Mouse (Mus musculus) embryonic fibroblast, embryonic 13.5 days (primary cell): ENCODE measurements around the gene Anks1. TPM values are rescaled to one million over a fixed set of nuclear protein-coding genes. Genes with fewer than 3 reads are reported as not detected.
"Not testable (repeated sequence)": the region's sequence is repeated elsewhere in the genome, so short reads cannot be mapped to it uniquely, and the experiment has no call there.

Experiments
- H3K27ac ChIP-seq: 2 replicates; pipeline ENCODE4 v1.5.1; 2012; ENCODE audit warnings: low read length, control low read depth, inconsistent platforms; ENCODE audit not compliant: insufficient read depth
- H3K4me1 ChIP-seq: 2 replicates; pipeline ENCODE4 v1.6.1; 2011; ENCODE audit warnings: low read length; ENCODE audit not compliant: control insufficient read depth, insufficient read depth
- H3K4me3 ChIP-seq: 2 replicates; pipeline ENCODE4 v1.5.1; 2011; ENCODE audit warnings: mild to moderate bottlenecking, control low read depth, low read length; ENCODE audit not compliant: insufficient read depth
- CTCF ChIP-seq: IDR thresholded peaks from 2 replicates; pipeline ENCODE4 v1.5.1; 2011; ENCODE audit warnings: mild to moderate bottlenecking, control low read depth, low read length, moderate library complexity, borderline replicate concordance; ENCODE audit not compliant: insufficient read depth
- POLR2A ChIP-seq: IDR thresholded peaks from 2 replicates; pipeline ENCODE4 v1.6.1; 2011; ENCODE audit warnings: low read depth, mild to moderate bottlenecking, control low read depth, low read length, moderate library complexity
- polyA plus RNA-seq: library from polyadenylated mRNA; stranded (reverse); fragments of >200 nt; gene quantifications from 2 replicates; pipeline ENCODE4 v1.2.4, GENCODE M21; 2011; ENCODE audit warnings: low read depth; ENCODE audit not compliant: missing spikeins, insufficient read length

The Anks1 gene
- polyA plus RNA-seq, 1 experiment, result 12.7 TPM

DNA sequence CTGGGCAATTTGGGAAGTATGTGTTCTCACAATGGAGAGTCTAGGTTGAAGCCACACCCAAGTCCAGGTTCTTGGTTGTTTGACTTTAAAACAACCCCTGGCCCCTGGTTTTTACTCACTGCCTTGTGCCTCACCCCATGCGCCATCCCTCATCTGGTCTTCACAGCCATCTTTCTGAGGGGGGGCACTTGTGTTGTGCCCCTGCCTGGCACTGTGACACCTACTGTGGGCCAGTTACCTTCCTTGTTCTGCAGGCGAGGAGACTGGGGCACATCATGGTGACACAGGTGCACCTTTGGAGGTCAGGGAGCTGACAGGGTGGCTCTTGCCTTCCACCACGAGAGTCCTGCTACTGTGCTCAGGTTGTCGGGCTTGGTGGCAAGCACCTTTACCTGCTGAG is 33.0 kb downstream of the Anks1 start:
- no peak for TF ChIP-seq CTCF
- TF ChIP-seq POLR2A, result no peak
- H3K4me3 ChIP-seq, result no peak overlapping the region
- H3K4me1 ChIP-seq, result peaks cover 20% of the 10 kb centered on the region
- no peak overlapping the region for H3K27ac ChIP-seq

DNA sequence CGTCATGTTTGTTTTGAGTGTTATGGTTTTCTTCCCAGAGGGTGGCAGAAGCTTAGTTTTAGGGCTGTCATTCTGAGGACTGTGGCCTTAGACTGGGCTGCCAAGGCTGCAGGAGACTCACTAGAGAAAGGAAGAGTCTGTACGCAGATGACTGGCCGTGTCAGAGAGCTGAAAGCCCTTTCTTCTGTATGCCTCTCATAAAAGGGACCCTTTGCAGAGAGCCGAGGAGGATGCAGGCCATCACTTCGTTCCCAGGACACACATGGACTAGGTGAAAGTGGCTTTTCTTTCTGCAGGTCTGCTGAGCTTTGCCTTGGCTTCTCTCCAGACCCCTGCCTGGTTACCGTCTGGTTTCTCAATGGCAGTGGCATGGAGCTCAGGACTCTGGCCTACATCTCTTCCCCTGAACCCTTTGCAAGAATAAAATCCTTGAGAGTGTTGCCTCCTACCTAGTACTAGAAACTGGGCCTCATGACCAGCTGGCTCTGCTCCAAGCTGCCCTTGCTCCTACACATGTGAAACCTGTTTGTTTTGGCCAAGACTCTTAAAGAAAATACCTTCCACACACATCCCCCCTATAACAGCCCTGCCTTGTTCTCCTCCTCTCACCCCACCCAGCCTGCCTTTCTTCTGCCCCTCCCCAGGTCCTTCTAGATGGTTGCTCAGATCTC is 36.6 kb downstream of the Anks1 start:
- TF ChIP-seq CTCF (no peak), POLR2A (no peak)
- peaks cover 8% of the 10 kb centered on the region for H3K4me1 ChIP-seq
- no peak overlapping the region for H3K27ac ChIP-seq
- no peak overlapping the region for H3K4me3 ChIP-seq

DNA sequence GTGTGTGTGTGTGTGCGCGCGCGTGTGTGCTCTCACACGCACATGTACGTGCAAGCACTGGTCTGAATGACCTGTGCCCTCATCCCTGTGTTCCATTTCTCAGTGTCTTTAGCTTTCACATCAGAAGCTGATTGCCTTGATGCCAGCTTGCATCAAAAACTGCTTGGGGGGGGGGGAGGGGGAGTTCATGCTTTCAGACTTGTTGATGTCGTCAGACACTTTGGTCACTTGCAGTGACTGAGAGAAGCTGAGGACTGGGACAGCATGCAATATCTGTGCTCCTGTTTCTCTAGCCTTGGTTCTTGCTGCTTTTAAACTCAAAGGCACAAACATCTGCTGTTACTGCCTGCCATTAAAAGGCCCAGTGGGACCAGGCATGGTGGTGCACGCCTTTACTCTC is 37.3 kb downstream of the Anks1 start:
- no peak overlapping the region for H3K27ac ChIP-seq
- H3K4me1 ChIP-seq, result peaks cover 8% of the 10 kb centered on the region
- TF ChIP-seq POLR2A (no peak), CTCF (no peak)
- H3K4me3 ChIP-seq, result no peak overlapping the region

DNA sequence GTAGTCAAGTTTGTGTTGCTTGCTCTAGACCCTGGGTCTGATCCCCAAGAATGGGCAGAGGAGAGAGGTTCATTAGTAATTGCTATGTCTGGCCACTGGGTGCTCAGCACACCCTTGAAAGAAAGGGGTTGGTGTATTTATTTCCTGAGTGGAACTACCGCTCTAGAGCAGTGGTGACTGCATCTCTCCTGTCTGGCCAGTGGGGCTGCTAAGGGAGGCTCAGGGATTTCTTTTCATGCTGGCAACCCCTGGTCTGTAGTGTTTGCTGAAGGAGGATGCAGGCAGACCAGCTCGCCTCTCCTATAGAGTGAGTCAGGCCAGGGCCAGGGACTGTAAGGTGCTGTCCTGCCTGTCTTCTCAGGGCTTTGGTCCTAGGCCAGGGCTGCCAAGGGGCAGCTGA is 38.0 kb downstream of the Anks1 start:
- Histone ChIP-seq H3K4me3 (no peak overlapping the region), H3K27ac (no peak overlapping the region), H3K4me1 (peaks cover 8% of the 10 kb centered on the region)
- TF ChIP-seq POLR2A (no peak), CTCF (no peak)

DNA sequence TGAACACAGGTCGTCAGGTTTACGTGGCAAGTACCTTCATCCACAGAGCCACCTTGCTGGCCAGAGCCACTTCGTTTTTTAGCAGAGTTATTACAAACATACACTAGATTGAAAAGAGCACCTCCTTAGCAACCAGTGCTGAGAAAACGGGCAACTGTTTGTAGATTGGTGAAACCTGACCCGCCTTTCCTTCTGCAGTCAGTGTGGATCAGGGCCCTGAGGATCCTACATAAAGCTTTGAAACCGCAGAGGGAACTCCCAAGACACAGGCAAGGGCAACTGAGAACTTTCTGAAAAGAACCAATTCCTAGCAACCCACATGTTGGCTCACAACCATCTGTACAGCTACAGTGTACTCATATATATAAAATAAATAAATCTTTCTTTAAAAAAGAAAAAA is 44.0 kb downstream of the Anks1 start:
- H3K4me3 ChIP-seq, result no peak overlapping the region
- no peak overlapping the region for H3K27ac ChIP-seq
- TF ChIP-seq CTCF (no peak), POLR2A (no peak)

DNA sequence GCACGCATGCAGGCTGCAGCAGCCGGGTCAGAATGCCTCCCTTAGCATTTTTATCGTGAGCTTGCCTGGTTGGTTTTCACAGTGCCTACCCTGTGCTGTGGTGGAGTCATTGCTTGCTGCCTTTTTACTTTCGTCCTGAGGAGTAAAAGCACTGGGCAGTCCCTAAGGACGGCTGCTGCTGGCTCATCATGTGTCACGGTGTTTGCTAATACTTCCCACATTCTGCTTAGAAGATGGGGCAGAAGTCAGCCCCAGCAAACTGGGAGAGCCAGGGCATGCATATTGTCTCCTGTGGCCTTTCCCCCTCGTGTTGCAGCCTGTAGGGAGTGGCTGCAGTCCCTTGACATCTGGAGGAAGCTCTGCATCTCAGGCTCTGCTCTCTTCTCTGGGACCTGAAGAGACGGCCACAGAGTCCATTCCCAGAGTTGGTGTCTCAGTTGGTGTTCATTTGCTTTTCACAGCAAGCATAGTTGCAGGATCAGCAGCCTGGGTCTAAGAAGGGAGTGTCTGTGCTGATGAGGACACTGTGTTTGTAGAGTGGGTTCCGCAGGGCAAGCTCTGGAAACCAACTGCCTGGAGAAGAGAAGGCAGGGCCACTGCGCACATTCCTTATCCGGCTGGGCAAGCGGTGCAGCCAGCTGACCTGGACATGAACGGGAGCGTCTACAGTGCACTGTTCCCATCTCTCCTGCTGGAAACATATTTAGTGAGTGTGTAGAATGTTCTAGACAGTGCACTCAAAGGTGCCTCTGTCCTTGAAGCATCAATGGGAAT is 45.7 kb downstream of the Anks1 start:
- Histone ChIP-seq H3K27ac (no peak overlapping the region), H3K4me1 (peaks cover 5% of the 10 kb centered on the region; the same call in 1 of the 2 replicates), H3K4me3 (no peak overlapping the region)
- TF ChIP-seq CTCF (no peak), POLR2A (no peak)

More for the DNA sequence above, 44.0 kb downstream of the Anks1 start:
- peaks cover 5% of the 10 kb centered on the region; the same call in 1 of the 2 replicates for H3K4me1 ChIP-seq

DNA sequence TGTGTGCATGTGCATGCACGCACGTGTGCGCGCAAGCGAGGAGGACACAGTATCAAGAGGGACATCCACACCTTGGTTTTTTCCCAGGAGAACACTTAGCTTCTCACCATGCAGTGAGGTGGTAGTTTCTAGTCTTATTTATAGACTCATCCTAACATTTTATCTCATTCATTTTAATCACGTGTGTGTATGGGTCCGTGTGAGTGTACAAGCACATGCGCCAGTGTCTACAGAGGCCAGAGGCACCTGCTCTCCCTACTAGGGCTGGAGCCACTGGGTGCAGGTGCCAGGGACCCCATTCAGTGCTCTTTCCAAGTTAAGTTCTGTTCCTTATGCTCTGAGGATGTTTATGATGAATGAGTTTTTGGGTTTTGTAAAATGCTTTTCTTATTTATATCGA is 48.5 kb downstream of the Anks1 start:
- TF ChIP-seq CTCF, result no peak
- no peak for TF ChIP-seq POLR2A
- Histone ChIP-seq H3K27ac (no peak overlapping the region), H3K4me3 (no peak overlapping the region), H3K4me1 (peaks cover 5% of the 10 kb centered on the region; the same call in 1 of the 2 replicates)

DNA sequence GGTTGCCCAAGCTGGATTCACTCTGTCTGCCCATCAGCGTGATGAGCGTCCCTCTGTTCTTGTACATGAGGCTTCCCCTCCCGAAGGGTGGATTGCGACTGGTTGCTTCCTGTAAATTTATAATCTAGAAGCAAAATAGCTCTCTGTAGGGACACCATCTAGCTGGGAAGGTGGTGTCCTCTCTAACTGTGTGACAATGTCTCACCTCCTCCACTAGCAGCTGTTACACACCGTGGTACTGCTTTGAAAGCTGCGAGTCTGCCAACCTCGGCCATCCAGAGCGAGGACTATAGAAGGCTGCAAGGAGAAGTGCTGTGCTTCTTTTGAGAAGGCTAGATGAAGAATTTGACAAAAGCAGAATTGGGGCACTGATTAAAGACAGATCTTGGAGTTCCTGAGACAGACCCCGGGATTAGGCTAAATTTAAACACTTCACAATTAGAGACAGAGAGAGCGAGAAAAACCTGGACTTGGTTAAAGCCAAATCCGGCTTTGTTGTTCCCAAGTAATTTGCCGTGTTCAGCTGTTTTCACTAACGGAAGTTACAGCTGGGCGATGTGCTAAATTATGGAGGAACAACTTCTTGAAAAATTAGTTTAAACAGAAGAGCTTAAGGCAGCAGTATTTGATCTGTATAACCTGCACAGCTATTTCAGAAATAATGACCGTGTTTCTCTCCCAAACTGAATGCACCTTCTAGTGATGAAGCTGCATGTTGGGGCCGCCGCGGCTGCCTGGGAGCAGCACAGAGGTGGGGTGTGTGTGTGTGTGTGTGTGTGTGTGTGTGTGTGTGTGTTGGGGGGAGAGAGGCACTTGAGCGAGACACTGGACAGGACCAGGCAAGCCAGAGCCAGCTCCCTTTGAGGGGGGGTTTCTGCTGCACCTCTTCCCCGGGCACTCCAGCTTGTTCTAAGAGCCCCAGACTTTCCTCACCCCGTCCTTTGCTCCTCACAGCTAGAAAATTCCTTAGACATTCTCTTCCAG is 51.3 kb downstream of the Anks1 start:
- no peak overlapping the region for H3K27ac ChIP-seq
- H3K4me1 ChIP-seq, result no peaks in the 10 kb centered on the region; the same call in 1 of the 2 replicates
- TF ChIP-seq POLR2A (no peak), CTCF (no peak)
- no peak overlapping the region for H3K4me3 ChIP-seq

DNA sequence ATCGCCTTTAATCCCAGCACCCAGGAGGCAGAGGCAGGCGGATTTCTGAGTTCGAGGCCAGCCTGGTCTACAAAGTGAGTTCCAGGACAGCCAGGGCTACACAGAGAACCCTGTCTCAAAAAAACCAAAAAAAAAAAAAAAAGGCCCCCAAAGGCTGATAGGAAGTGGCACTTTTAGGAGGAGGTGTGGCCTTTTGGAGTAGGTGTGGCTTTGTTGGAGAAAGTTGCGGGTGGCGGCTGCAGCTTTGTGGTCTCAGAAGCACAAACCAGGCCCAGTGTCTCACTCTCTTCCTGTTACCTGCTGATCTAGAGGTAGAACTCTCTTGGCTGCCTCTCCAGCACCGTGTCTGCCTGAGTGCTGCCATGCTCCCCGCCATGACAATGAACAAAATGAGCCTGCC is 54.0 kb downstream of the Anks1 start:
- not testable (repeated sequence) for H3K4me1 ChIP-seq, H3K27ac ChIP-seq, H3K4me3 ChIP-seq

DNA sequence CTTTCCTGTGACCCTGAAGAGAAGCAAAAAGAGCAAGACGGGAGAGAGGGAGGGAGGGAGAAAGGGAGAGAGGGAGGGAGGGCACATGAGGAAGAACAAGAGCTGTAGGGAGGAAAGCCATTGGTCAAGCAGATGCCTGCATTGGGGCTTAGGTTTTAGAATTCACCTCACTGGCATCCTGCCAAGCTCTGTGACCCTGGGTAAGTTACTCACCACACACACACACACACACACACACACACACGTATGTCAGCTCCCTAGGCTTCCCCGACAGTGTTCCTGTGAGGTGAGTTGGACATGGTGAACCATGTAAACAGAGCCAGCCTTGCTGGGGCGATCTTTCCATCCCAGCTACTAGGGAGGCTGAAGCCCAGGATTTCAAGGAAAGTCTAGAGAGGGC is 55.5 kb downstream of the Anks1 start:
- TF ChIP-seq POLR2A (no peak), CTCF (no peak)
- Histone ChIP-seq H3K4me3 (no peak overlapping the region), H3K4me1 (no peaks in the 10 kb centered on the region; the same call in 1 of the 2 replicates), H3K27ac (no peak overlapping the region)
